Mouse (Mus musculus): ENCODE results near the gene Rpsa. TPM values are rescaled to one million over a fixed set of nuclear protein-coding genes. Genes with fewer than 3 reads are reported as not detected.

The Rpsa gene
- total RNA-seq, 2 experiments from 2014 or later = 703 to 860 TPM

DNA sequence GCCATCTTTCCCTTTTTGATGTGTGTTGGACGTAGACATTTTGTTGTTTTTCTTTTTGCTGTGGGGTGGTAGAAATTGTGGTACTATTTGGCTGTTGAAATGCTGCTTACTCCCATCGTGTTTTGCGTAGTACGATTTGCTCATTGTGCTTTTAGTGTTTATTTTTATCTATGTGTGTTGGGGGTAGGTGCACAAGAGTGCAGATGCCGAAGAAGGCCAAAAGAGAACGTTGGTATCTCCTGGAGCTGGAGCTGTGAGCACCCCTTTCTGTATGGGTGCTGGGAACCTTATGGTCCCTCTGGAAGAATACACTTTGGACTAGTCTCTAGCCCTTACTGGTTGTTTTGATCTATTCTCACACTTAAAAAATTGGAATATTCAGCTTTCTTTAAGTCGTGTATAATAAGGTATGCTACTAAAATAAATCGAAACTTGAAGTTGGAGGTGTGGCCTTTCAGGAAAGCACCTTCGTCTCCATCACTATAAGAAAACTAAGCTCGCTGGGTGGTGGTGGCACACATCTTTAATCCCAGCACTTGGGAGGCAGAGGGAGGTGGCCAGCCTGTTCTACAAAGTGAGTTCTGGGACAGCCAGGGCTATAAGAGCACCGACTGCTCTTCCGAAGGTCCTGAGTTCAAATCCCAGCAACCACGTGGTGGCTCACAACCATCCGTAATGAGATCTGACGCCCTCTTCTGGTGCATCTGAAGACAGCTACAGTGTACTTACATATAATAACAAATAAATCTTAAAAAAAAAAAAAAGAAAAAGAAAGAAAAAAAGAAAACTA, 16.1 kb upstream of the Rpsa start:
- ATAC-seq (replicated peaks; ENCODE audit: low FRiP score, poor library complexity, severe bottlenecking) = no peak

DNA sequence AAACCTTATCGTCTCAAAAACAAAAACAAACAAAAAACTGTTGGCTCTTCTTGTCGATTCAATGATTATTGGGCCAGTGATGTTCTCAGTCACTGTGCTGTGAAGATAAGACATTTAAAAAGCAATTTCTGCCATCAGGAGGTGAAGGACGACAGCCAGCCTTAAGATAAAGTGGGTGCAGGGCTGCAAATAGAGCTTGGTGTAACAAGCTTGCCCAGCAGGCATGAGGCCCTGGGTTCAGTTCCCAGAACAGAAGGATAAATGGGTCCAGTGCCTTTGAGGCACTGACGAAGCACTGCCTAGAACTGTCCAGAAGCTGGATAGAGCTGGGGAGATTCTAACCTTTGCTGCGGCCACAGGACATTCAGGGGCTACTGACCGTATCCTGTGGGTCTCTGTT, 15.0 kb upstream of the Rpsa start:
- peak; percentile 33 for ATAC-seq (replicated peaks; ENCODE audit: low FRiP score, poor library complexity, severe bottlenecking)

DNA sequence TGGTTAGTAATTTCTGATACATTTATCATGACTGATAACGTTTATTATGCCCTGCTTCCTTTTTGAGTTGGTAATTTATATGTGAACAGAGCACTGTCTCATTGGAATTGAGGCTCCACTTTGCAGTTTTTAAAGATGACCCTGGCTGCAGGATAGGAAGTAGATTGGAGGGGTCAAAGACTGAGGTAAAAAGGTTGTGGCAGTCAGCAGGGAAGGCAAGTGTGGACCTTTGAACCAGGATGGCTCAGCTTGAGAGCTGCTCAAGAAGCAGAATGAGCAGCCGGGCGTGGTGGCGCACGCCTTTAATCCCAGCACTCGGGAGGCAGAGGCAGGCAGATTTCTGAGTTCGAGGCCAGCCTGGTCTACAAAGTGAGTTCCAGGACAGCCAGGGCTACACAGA, 14.0 kb upstream of the Rpsa start:
- ATAC-seq (replicated peaks; ENCODE audit: low FRiP score, poor library complexity, severe bottlenecking) = no peak

DNA sequence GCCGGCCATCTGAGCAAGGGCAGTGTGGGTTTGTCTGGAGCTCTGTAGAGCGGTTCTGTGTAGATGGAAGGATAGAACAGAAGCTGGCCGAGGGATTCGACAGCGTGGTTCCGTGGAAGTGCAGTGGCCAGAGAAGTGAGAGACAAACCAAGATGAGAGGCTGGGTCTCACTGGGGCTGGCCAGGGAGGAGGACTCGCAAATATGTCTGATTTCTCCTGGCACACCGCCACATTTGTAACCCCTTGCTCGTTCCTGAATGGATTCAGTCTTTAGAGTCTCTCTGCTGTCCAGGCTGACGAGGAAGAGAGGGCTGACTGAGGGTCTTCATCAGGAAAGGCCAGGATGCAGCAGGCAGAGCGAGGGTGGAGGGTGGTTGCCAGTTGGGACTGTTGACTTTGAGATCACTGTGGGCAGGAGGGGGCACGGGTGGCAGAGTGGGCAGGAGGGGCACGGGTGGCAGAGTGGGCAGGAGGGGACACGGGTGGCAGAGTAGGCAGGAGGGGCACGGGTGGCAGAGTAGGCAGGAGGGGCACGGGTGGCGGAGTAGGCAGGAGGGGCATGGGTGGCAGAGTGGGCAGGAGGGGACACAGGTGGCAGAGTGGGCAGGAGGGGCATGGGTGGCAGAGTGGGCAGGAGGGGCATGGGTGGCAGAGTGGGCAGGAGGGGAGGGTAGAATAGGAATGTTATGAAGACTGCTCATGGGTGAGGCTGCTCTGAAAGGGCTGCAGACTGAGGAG, 13.3 kb upstream of the Rpsa start:
- no peak for ATAC-seq (replicated peaks; ENCODE audit: low FRiP score, poor library complexity, severe bottlenecking)

DNA sequence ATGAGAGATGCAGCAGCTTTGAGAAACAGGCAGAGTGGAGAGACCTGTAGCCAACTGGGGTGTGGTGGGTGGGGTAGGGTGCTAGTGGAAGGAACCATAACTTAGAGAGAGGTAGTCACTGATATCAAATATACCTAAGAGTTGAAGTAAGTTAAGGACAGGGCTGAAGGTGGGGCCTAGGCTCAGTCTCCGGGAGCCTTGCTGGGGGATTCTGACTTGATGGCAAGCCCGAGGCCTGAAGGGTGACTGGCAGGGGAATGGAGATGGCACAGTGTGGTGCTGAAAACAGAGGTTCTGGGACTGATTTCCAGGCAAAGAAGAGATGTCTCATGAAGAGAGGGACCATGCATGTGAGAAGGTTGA, 12.7 kb upstream of the Rpsa start:
- ATAC-seq (replicated peaks; ENCODE audit: low FRiP score, poor library complexity, severe bottlenecking) = peak; percentile 55

DNA sequence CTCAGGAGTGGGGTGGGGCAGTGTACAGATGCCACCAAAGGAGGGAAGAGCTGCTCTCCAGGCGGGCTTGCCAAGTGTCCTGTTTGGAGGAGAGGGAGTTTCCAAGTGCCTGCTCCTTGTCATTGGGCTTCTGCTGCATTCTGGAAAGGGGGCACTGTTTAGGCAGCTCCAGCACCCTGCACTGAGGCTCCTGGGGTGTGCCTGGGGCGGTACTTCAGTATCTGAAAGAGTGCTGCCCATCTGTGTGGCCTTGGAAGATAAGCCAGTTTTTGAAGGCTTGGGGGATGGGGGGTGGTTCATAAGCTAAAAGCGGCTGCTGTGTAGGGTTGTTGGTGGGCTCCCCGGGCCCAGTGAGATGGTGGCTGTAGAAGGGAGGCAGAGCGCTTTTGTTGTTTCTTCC, 11.9 kb upstream of the Rpsa start:
- peak; percentile 68 for ATAC-seq (replicated peaks; ENCODE audit: low FRiP score, poor library complexity, severe bottlenecking)

DNA sequence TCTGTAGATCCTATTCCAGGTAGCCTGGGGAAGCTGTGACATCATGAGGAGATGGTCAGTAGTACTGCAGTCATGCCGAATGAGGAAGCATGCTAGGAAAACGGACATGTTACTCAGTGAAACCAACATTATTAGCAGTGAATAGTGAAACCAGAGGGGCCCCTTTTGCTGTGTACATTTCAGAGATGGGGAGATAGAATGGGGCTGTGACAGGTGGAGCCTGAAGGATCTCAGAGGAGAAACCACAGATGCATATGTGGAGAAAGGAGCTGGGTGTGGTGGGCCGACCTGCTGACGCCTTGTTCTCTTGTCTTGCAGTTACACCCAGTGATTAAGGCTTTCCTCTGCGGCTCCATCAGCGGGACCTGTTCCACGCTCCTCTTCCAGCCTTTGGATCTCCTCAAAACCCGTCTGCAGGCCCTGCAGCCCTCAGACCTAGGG, 11.3 kb upstream of the Rpsa start:
- peak; percentile 66 for ATAC-seq (replicated peaks; ENCODE audit: low FRiP score, poor library complexity, severe bottlenecking)

DNA sequence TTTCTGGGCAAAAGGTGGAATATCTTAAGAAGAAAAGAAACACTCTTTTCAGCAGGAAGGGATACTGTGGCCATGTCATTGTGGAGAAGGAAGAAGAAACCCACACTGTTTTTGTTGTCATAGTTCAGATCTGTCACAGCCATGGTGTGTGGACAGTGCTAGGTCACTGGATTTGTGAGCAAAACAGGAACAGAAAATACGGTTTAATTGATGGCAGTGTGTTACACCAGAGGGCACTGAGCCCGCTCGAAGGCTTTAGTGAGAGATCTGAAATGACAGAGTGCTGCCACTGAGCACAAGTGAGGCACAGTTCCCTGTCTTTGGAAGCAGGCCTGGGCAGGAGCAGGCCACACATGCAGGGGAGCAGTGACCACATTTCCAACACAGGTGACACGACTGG, 9.3 kb upstream of the Rpsa start:
- no peak for ATAC-seq (replicated peaks; ENCODE audit: low FRiP score, poor library complexity, severe bottlenecking)

DNA sequence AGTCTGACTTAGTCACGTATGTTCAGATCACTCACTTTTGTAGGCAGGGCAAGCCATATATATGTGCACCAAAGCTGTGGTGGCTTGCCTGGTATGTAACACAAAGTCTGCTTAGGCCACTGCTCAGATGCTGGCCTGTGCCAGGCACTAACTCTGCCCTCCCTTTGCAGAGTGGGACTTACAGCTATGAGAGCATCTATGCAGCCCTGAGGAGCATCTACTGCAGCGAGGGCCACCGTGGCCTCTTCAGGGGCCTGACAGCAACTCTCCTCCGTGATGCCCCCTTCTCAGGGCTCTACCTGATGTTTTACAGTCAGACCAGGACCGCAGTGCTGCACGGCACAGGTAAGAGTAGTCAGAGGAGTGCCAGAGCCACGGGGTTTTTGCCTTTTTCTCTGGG, 7.0 kb upstream of the Rpsa start:
- no peak for ATAC-seq (replicated peaks; ENCODE audit: low FRiP score, poor library complexity, severe bottlenecking)

DNA sequence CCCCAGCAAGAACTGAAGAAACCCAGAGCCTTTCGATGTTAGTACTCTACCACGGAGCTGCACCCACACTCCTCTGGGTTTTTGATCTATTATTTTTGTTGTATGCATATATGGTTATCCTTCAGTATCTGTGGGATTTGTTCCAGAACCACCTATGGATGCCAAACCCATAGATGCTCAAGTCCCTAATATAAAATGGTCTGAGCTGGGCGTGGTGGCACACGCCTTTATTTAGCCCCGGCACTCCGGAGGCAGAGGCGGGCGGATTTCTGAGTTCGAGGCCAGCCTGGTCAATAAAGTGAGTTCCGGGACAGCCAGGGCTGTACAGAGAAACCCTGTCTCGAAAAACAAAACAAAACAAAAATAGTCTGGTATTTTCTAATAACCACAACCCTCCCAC, 621 bp upstream of the Rpsa start:
- ATAC-seq (replicated peaks; ENCODE audit: low FRiP score, poor library complexity, severe bottlenecking) = no peak

DNA sequence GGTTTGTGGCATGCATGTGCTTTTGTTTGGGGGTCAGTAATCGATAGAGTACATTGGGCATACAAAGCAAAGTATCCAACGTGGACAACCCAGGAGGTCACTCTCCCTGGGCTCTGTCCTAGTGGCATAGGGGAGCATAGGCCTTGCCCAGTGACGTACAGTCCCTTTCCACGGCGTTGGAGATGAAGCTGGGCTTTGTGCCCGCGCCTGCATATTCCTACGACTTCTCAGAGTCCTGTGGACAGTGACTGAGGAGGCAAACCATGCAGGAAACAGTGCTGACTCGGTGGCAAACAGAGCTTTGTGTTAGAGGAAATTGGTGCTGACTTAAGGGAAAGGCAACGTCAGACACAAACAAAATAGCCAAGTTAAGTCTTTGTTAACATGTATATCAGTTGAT, 1.8 kb downstream of the Rpsa start:
- ATAC-seq (replicated peaks; ENCODE audit: low FRiP score, poor library complexity, severe bottlenecking) = no peak

DNA sequence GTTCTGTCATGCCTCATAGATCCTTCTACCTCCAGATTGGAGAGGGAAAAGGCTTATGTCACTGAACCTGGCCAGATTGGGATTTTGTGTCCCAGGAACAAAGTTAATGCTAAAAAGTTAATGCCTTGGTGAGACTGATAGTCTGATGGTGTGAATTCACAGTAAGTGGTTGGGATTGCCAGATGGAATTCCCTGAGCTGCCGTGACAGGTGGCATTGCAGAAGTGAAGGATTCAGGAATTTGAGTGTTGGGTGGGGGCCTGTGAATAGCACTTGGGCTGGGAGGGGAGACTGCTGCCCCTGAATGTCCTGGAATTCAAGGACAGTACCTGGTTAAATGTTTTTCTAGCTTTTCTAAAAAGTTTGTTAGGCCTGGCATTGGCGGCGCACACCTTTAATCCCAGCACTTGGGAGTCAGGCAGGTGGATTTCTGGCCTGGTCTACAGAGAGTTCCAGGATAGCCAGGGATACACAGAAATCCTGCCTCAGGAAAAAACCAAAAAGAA, 4.3 kb downstream of the Rpsa start:
- no peak for ATAC-seq (replicated peaks; ENCODE audit: low FRiP score, poor library complexity, severe bottlenecking)

DNA sequence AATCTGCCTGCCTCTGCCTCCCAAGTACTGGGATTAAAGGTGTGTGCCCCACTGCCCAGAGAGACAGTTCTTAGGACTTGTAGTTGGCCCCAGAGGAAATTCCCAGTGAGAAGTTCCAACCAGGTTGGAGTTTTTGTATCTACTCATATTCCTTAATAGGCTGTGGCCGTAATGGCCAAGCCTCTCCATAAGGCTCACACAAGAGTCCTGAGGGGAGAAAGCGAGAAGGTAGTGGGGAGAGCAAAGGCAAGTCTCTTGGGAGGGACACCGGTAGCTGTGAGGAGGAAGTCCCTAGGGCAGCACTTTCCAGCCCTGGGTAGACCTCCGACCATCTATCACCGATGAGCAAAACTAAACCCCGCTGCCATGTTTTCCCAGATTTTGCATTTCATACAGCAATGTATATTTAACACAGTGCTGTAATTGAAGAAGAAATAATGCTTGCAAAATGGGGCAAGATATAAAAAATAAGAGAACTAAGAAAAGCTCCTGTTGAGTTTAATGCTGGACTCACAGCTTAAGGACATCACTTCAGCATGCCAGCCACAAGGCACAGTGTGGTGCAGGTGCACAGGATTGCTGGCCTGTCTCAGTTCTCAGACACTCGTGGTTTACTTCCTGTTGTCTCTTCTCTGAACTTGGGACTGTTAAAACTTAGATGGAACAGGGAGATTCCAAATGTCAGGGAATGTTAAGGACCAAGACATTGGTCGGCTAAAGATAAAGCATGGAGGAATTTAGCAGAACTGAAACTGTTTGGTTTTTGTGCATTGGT, 5.7 kb downstream of the Rpsa start:
- no peak for ATAC-seq (replicated peaks; ENCODE audit: low FRiP score, poor library complexity, severe bottlenecking)

DNA sequence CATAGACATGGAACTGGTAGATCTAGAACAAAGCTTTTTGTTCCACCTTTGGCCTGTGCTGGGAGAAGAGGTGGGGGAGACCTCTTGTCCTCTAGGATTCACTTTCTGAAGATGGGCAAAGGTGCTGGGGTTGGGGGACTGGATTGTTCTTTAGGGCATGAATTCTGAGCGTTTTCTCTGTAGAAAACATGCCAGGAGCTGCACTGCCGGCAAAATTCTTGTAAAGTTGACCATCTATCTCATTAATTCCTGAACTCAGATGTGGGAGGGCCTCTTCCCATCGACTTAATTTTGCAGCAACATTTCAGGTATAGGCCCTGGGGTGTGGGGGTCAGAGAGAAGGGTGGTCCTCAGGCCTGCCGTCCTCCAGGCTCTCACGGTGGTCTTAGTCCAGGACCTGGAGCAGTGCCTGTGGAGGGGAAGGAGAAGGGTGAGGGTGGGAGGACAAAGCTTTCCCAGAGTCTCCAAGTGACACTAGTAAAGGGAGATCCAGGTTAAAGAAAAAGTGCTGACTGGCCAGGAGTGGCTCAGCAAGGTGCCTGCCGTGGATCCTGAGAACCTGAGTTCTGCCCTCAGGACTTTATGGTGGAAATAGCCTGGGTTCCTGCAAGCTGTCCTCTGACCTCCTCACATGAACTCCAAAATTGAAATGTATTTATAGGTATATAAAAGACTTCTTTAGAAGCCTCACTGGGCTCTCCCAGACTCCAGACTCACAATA, 6.4 kb downstream of the Rpsa start:
- ATAC-seq (replicated peaks; ENCODE audit: low FRiP score, poor library complexity, severe bottlenecking) = no peak

DNA sequence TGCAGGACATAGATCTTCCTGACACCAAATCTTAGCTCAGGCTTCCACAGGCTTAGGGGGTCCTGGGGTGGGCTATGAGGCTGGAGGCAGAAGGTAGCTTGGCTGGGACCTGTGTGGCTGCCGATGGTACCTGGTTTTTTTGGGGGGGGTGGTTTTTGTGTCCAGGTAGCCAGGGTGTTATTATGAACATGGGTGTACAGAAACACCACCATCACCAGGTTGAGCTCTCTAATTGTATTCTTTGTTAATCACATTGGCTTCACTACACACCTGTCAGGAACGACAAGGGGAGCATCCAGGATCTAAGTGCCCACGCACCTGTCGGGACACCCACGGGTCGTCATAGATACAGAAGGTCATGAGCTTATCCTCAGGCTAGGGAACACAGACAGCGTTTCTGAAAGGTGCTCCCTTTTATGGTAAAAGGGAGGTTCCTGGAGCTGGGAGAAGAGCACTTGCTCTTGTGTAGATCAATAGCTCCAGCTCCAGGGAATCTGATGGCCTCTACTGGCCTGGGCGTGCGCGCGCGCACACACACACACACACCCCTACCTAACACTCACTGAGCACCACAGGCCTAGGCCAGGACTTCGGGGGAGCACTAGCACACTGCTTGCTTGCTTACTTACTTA, 7.2 kb downstream of the Rpsa start:
- no peak for ATAC-seq (replicated peaks; ENCODE audit: low FRiP score, poor library complexity, severe bottlenecking)

DNA sequence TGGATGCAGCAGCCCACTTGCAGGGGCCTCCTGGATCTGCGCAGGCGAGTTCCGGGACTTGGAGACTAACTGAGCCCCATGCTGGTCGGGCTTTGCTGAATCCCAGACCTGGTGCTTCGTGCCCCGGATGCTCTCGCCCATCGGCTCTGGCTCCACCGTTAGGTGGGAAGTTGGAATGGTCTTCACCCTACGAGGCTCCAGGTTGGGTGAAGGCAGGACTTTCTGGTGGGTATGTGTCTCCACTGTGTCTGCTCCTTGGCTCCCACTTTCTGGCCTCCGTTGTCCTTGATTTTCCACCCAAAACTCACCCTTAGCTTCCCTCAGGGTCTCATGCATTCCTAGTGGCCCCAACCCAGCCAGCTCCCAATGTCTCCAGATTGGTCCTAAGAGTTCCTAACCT, 8.0 kb downstream of the Rpsa start:
- ATAC-seq (replicated peaks; ENCODE audit: low FRiP score, poor library complexity, severe bottlenecking) = no peak

DNA sequence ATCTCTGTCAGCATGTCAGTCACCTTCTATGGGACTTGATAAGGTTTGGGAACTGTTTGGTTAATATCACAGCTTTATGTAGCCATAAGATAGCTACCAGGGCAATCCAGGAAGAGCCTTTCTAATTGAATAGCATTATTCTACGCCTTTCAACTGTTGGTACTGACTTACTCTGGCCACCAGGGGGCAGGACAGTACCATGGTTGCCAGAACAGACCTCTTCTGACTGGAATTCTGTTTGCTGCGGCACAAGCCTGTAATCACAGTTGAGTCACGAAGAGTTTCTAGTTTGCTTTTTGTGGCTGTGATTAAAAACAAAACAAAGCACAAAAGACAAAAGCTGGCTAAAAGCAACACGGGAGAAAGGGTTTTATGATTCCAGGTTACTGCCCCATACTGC, 13.2 kb downstream of the Rpsa start:
- ATAC-seq (replicated peaks; ENCODE audit: low FRiP score, poor library complexity, severe bottlenecking) = peak; percentile 90

DNA sequence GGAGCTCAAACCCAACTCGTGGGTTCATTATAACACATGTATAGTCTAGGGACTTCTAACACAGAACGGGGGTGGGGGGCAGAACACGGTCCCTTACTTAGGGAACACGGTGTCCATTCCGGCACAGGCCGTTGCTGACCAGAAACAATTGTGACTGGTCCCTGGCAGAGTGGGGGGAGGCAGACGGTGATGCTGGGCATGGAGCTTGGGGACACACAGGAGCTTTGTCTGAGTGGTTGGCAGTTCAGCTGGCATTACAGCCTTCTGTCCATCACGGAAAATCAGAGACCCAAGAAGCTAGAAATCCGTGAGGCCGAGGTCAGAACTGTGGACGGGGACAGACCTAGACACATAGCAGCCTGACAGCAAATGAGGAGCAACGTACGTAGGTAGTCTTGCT, 17.0 kb downstream of the Rpsa start:
- no peak for ATAC-seq (replicated peaks; ENCODE audit: low FRiP score, poor library complexity, severe bottlenecking)

DNA sequence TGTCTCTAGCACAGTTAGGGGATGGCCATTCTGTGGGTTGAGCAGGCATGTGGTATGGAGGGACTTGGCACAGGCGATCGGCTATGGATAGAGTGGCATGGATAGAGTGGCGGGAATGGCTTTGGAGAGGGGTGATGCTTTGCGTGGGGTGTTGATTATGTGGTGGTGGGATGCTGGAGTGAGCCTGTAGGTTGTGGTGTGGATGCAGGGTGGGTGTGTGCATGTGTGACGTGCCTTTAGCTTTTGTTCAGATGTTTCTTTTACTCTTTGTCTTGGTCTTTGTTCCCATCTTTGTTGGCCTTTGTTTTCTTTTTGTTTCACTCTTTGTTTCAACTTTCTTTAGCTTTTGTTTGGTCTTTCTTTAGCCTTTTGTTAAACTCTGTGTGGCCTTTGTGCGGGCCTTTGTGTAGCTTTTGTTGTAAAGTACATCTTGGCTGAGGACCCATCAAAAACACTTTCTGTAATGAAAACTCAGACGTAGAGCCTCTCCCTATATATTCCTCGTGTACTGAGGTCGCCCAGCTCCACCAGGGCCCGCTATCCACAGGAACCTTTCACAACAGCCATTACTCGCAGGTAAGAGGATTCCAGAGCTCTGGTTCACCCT, 21.8 kb downstream of the Rpsa start, which contains the start of gene Mobp:
Gene Mobp, plus strand, starts transcription at position 486 of the 607 bp plus-strand sequence.
- ATAC-seq (replicated peaks; ENCODE audit: low FRiP score, poor library complexity, severe bottlenecking) = no peak
